Mouse (Mus musculus) midbrain, embryonic 15.5 days (tissue): ENCODE results near the gene Tmem115. TPM values are rescaled to one million over a fixed set of nuclear protein-coding genes. Genes with fewer than 3 reads are reported as not detected.
"Not testable (repeated sequence)": the region's sequence is repeated elsewhere in the genome, so short reads cannot be mapped to it uniquely, and the experiment has no call there.

Experiments used
- ATAC-seq: fragments of 200-750 bp; cut with Nextera tagmentation; replicated peaks from 2 replicates; pipeline ENCODE4 v1.8.0; 2017; ENCODE audit warnings: moderate TSS enrichment
- H3K27ac ChIP-seq: fragments of 300-500 bp; sonication (generic); 2 replicates; pipeline ENCODE4 v1.5.1; 2015; ENCODE audit warnings: mild to moderate bottlenecking, inconsistent platforms
- H3K27me3 ChIP-seq: fragments of 300-500 bp; sonication (generic); replicated peaks from 2 replicates; pipeline ENCODE4 v1.6.1; 2015; ENCODE audit warnings: inconsistent platforms
- H3K36me3 ChIP-seq: fragments of 300-500 bp; sonication (generic); replicated peaks from 2 replicates; pipeline ENCODE4 v1.6.1; 2015; ENCODE audit warnings: inconsistent platforms
- H3K4me1 ChIP-seq: fragments of 300-500 bp; sonication (generic); 2 replicates; pipeline ENCODE4 v1.6.1; 2015; ENCODE audit warnings: inconsistent platforms
- H3K4me2 ChIP-seq: fragments of 300-500 bp; sonication (generic); 2 replicates; pipeline ENCODE4 v1.6.1; 2015; ENCODE audit warnings: inconsistent platforms, mild to moderate bottlenecking, moderate library complexity
- H3K4me3 ChIP-seq: fragments of 300-500 bp; sonication (generic); 2 replicates; pipeline ENCODE4 v1.5.1; 2015; ENCODE audit warnings: mild to moderate bottlenecking, inconsistent platforms
- H3K9ac ChIP-seq: fragments of 300-500 bp; sonication (generic); 2 replicates; pipeline ENCODE4 v1.6.1; 2015; ENCODE audit warnings: mild to moderate bottlenecking, inconsistent platforms
- H3K9me3 ChIP-seq: fragments of 300-500 bp; sonication (generic); 2 replicates; pipeline ENCODE4 v1.6.1; 2016; ENCODE audit warnings: inconsistent platforms
- WGBS: fragments of 180-500 bp; shearing (Covaris S2); methylation state at CpG from one replicate; pipeline ENCODE4 v1.1.7; 2015; ENCODE audit warnings: mixed read lengths; 5-methylcytosine and 5-hydroxymethylcytosine counted together
- polyA plus RNA-seq: library from polyadenylated mRNA; unstranded; fragments of >200 nt; fragmentation: Nextera tagmentation; extraction: Ambion mirVana; gene quantifications from 2 replicates; pipeline ENCODE4 v1.2.1, GENCODE M21; 2015

Gene Tmem115
- polyA plus RNA-seq, 1 experiment from 2014 or later = 48.0 TPM

- Histone ChIP-seq H3K4me1 (peaks cover 46% of the 10 kb centered on the region), H3K9ac (peak overlapping the region; percentile 88), H3K27me3 (no peaks in the 10 kb centered on the region), H3K4me3 (peak overlapping the region; percentile 94), H3K36me3 (peaks cover 33% of the 10 kb centered on the region), H3K9me3 (no peaks in the 10 kb centered on the region), H3K4me2 (peak overlapping the region; percentile 84), H3K27ac (peak overlapping the region; percentile 89)
- no peak for ATAC-seq
- WGBS = 43% methylated on average over 13 of the region's 13 CpGs
Measured at GRCm38 (mm10) chr9:107570016-107570415, 36.3 kb downstream of the Tmem115 start.

- 95% methylated on average over 21 of the region's 21 CpGs for WGBS
- peaks cover 28% of the 10 kb centered on the region for H3K36me3 ChIP-seq
- peaks cover 46% of the 10 kb centered on the region for H3K4me1 ChIP-seq
Measured at GRCm38 (mm10) chr9:107570845-107571244, 37.1 kb downstream of the Tmem115 start.

GRCm38 (mm10) chr9:107571534-107572326, 38.0 kb downstream of the Tmem115 start:
- H3K36me3 ChIP-seq = peaks cover 25% of the 10 kb centered on the region
- H3K4me1 ChIP-seq = peaks cover 45% of the 10 kb centered on the region
- H3K27me3 ChIP-seq = no peaks in the 10 kb centered on the region
- WGBS = 96% methylated on average over 22 of the region's 22 CpGs
- no peak for ATAC-seq
- peak overlapping the region; percentile 84; the same call in 1 of the 2 replicates for H3K4me2 ChIP-seq
- no peak overlapping the region for H3K9ac ChIP-seq
- H3K9me3 ChIP-seq = no peaks in the 10 kb centered on the region
- peak overlapping the region; percentile 6; the same call in 1 of the 2 replicates for H3K4me3 ChIP-seq
- no peak overlapping the region for H3K27ac ChIP-seq

More at GRCm38 (mm10) chr9:107570845-107571244, 37.1 kb downstream of the Tmem115 start:
- no peak for ATAC-seq
- Histone ChIP-seq H3K4me2 (peak overlapping the region; percentile 84), H3K27me3 (no peaks in the 10 kb centered on the region), H3K27ac (no peak overlapping the region), H3K9me3 (no peaks in the 10 kb centered on the region), H3K4me3 (peak overlapping the region; percentile 94), H3K9ac (no peak overlapping the region)

- Histone ChIP-seq H3K4me3 (no peak overlapping the region), H3K4me1 (peaks cover 43% of the 10 kb centered on the region), H3K27me3 (no peaks in the 10 kb centered on the region), H3K4me2 (no peak overlapping the region), H3K9ac (no peak overlapping the region), H3K9me3 (no peaks in the 10 kb centered on the region), H3K36me3 (peaks cover 25% of the 10 kb centered on the region), H3K27ac (no peak overlapping the region)
- WGBS = 100% methylated on average over 2 of the region's 2 CpGs
- no peak for ATAC-seq
Measured at GRCm38 (mm10) chr9:107572327-107572662, 38.5 kb downstream of the Tmem115 start.

- not testable (repeated sequence) for H3K4me3 ChIP-seq, H3K9ac ChIP-seq, ATAC-seq, H3K9me3 ChIP-seq, H3K27me3 ChIP-seq, H3K4me2 ChIP-seq, H3K27ac ChIP-seq
- Histone ChIP-seq H3K4me1 (peaks cover 33% of the 10 kb centered on the region), H3K36me3 (peaks cover 25% of the 10 kb centered on the region)
- WGBS = 78% methylated on average over 6 of the region's 6 CpGs
Measured at GRCm38 (mm10) chr9:107573774-107574173, 40.0 kb downstream of the Tmem115 start.

GRCm38 (mm10) chr9:107575579-107576356, 42.0 kb downstream of the Tmem115 start:
- H3K4me2 ChIP-seq = no peak overlapping the region
- H3K27ac ChIP-seq = no peak overlapping the region
- no peaks in the 10 kb centered on the region for H3K27me3 ChIP-seq
- no peak for ATAC-seq
- no peak overlapping the region for H3K9ac ChIP-seq
- 90% methylated on average over 14 of the region's 14 CpGs for WGBS
- peaks cover 35% of the 10 kb centered on the region for H3K4me1 ChIP-seq
- H3K9me3 ChIP-seq = no peaks in the 10 kb centered on the region
- peaks cover 24% of the 10 kb centered on the region for H3K36me3 ChIP-seq
- H3K4me3 ChIP-seq = no peak overlapping the region

- 0 out of 2 replicates have a peak, but pooled peaks have one; percentile 30 for ATAC-seq
- H3K4me2 ChIP-seq = peak within 1 kb of the TSS; percentile 34
- peaks cover 18% of the 10 kb centered on the region for H3K36me3 ChIP-seq
- peak within 1 kb of the TSS; percentile 43; the same call in 1 of the 2 replicates for H3K27ac ChIP-seq
- no peaks in the 10 kb centered on the region for H3K27me3 ChIP-seq
- 25% methylated on average over 16 of the region's 16 CpGs for WGBS
- peaks cover 34% of the 10 kb centered on the region for H3K4me1 ChIP-seq
- H3K9ac ChIP-seq = no peak within 1 kb of the TSS
- H3K4me3 ChIP-seq = no peak within 1 kb of the TSS
- no peaks in the 10 kb centered on the region for H3K9me3 ChIP-seq
Measured at GRCm38 (mm10) chr9:107576357-107577107, 42.8 kb downstream of the Tmem115 start, which contains the start of gene Hyal1. Gene Hyal1, plus strand, starts transcription at chr9:107576927.

GRCm38 (mm10) chr9:107577871-107578270, 44.1 kb downstream of the Tmem115 start:
- ATAC-seq = no peak
- H3K27me3 ChIP-seq = no peaks in the 10 kb centered on the region
- no peak overlapping the region for H3K9ac ChIP-seq
- H3K36me3 ChIP-seq = peaks cover 4% of the 10 kb centered on the region; the same call in 1 of the 2 replicates
- no peaks in the 10 kb centered on the region for H3K9me3 ChIP-seq
- 93% methylated on average over 10 of the region's 10 CpGs for WGBS
- peaks cover 34% of the 10 kb centered on the region for H3K4me1 ChIP-seq
- no peak overlapping the region for H3K27ac ChIP-seq
- H3K4me3 ChIP-seq = no peak overlapping the region
- no peak overlapping the region for H3K4me2 ChIP-seq

GRCm38 (mm10) chr9:107578587-107578986, 44.8 kb downstream of the Tmem115 start, which contains the start of gene Naa80:
Gene Naa80, plus strand, starts transcription at chr9:107578887.
- Histone ChIP-seq H3K4me1 (peaks cover 34% of the 10 kb centered on the region), H3K9me3 (no peaks in the 10 kb centered on the region), H3K36me3 (peaks cover 4% of the 10 kb centered on the region; the same call in 1 of the 2 replicates), H3K27ac (no peak within 1 kb of the TSS), H3K9ac (0 out of 2 replicates have a peak within 1 kb of the TSS, but pooled peaks have one; percentile 8), H3K27me3 (no peaks in the 10 kb centered on the region), H3K4me2 (no peak within 1 kb of the TSS), H3K4me3 (no peak within 1 kb of the TSS)
- no peak for ATAC-seq
- WGBS = 77% methylated on average over 3 of the region's 3 CpGs

GRCm38 (mm10) chr9:107579023-107579900, 45.5 kb downstream of the Tmem115 start:
- peaks cover 34% of the 10 kb centered on the region for H3K4me1 ChIP-seq
- H3K27ac ChIP-seq = no peak overlapping the region
- peak overlapping the region; percentile 96; the same call in 1 of the 2 replicates for H3K4me2 ChIP-seq
- no peak for ATAC-seq
- 96% methylated on average over 14 of the region's 14 CpGs for WGBS
- 0 out of 2 replicates have a peak overlapping the region, but pooled peaks have one; percentile 8 for H3K9ac ChIP-seq
- H3K4me3 ChIP-seq = no peak overlapping the region
- peaks cover 4% of the 10 kb centered on the region; the same call in 1 of the 2 replicates for H3K36me3 ChIP-seq
- no peaks in the 10 kb centered on the region for H3K9me3 ChIP-seq
- no peaks in the 10 kb centered on the region for H3K27me3 ChIP-seq
